Mouse (Mus musculus) bone marrow, adult 2 months (tissue): Measurements from ENCODE around the gene Ephb2.

Source experiments
- CTCF ChIP-seq: fragments of 200-500 bp; IDR thresholded peaks from 2 replicates; pipeline ENCODE4 v1.5.1; 2011; ENCODE audit warnings: low read length, control low read depth; ENCODE audit not compliant: control insufficient read depth, insufficient read depth
- POLR2A ChIP-seq: fragments of 200-500 bp; IDR thresholded peaks from 2 replicates; pipeline ENCODE4 v1.6.1; 2011; ENCODE audit warnings: low read depth, mild to moderate bottlenecking, control low read depth, low read length, borderline replicate concordance; ENCODE audit not compliant: control insufficient read depth

GRCm38 (mm10) chr4:136731008-136731609 is 104.7 kb downstream of the Ephb2 start:
- no peak for TF ChIP-seq CTCF
- TF ChIP-seq POLR2A, result no peak
